Mouse (Mus musculus): ENCODE data around the gene Olfr485. TPM values are rescaled to one million over a fixed set of nuclear protein-coding genes. Genes with fewer than 3 reads are reported as not detected.
"Not testable (repeated sequence)": the region's sequence is repeated elsewhere in the genome, so short reads cannot be mapped to it uniquely, and the experiment has no call there.

Gene Olfr485
- not detected for total RNA-seq (2021)

DNA sequence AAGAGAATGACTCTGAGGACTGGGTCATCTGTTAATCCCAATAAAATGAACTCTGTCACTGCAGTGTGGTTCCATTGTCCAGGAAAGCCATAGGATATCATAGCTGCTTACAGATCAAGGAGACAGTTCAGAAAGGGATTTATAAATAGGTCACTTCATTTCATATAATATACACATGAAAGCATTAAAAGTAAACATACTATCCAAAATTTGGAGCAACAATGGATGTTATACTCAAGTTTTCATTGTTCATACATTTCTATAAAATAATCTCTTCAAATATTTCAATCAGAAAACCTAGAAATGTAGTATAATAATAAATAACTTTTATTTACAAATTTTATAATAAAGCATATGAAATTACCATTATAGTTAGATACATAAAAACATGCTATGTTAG lies at the start of gene Olfr485:
Olfr485 (minus strand) TSS at position 101 of the 400 bp plus-strand sequence.
- no peak for DNase-seq
- intact Hi-C loops (cut with DNase I), result no loop called here

- no peak for DNase-seq
- intact Hi-C loops (cut with DNase I), result no loop called here
Measured at GRCm38 (mm10) chr7:108196938-108197337, 37.3 kb upstream of the Olfr485 start.

DNA sequence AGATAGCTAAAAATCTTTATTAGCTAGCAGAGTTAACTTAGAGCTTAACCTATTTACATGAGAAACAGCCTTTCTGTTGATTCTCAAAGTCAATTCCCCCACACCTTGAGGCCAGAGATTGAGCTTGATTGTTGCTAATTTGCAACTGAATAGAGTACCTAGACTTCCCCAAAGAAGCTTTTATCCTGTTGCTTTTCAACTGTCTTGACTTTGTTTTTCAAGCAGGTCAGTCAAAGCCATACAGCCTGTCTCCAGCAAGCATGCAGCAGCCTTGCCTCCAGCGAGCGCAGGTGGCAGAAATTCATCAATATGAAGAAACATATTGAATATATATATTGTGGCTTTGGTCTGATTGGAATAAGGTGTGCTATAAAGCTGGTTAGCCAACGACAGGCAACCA lies 36.7 kb upstream of the Olfr485 start:
- intact Hi-C loops (cut with DNase I), result not testable (repeated sequence)

GRCm38 (mm10) chr7:108192714-108193113 lies 33.0 kb upstream of the Olfr485 start:
- DNase-seq; intact Hi-C loops (cut with DNase I): not testable (repeated sequence)

More for the DNA sequence above, 36.7 kb upstream of the Olfr485 start:
- not testable (repeated sequence) for DNase-seq

DNA sequence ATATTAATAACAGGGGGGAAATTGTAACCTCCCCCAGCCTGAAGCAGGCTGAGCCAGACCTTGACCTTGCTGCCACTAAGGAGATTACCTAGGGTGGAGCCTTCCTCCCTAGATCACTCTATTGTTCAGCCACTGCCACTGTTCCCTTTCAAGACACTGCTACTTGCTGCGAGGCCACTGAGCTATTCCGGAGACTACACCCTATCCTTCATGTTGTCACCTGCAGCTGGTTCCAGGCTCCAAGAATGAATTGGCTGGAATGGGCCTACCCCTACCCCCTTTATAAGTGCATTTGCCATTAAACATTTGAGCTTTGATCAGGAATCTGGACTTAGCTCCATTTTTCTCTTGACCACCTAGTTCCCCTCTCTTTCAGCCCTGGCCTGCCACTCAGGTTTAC lies 31.5 kb upstream of the Olfr485 start:
- DNase-seq; intact Hi-C loops (cut with DNase I): not testable (repeated sequence)

GRCm38 (mm10) chr7:108185237-108185636 lies 25.6 kb upstream of the Olfr485 start:
- DNase-seq; intact Hi-C loops (cut with DNase I): not testable (repeated sequence)

DNA sequence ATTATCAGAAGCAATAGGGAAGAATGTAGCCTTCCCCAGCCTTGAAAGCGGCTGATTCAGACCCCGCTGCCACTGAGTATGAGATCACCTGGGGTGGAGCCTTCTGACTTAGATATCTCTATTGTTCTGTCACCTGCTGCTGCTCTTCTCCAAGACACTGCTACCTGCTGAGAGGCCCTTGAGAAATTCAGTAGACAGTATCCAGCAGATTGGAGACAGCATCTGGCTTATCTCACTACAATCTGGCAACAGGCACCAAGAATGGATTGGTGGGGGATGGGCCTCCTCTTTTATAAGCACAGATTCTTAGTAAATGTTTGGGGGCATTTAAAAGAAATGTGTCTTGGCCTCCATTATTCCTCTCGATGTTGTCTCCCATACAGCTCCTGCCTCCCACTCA lies 24.7 kb upstream of the Olfr485 start:
- DNase-seq; intact Hi-C loops (cut with DNase I): not testable (repeated sequence)

- DNase-seq; intact Hi-C loops (cut with DNase I): not testable (repeated sequence)
Measured at GRCm38 (mm10) chr7:108172642-108173041, 13.0 kb upstream of the Olfr485 start, which contains the start of gene Olfr486. Olfr486 (minus strand) TSS chr7:108172742.

GRCm38 (mm10) chr7:108127349-108127748 lies 32.3 kb downstream of the Olfr485 start, which contains the start of gene Olfr484:
Olfr484 (minus strand) TSS chr7:108127449.
- intact Hi-C loops (cut with DNase I), result no loop called here
- DNase-seq, result no peak

DNA sequence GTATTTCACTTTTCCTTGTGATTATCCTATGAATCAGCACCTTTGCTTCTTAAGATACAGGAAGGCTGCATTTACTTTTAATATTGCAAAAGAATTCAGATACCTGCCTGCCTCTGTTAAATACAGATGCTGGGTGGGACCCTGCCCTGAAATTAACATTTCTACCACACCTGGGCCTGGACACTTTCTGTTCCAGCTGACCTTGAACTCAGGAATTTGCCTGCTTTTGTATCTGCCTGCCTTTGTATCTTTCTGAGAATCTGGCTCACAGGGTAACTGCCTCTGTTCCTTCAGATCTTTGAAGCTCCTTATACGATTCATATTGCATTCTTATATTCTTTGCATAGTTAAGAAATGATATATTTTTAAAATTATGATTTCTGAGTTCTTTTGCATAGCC lies 38.3 kb downstream of the Olfr485 start:
- intact Hi-C loops (cut with DNase I), result no loop called here
- no peak for DNase-seq

DNA sequence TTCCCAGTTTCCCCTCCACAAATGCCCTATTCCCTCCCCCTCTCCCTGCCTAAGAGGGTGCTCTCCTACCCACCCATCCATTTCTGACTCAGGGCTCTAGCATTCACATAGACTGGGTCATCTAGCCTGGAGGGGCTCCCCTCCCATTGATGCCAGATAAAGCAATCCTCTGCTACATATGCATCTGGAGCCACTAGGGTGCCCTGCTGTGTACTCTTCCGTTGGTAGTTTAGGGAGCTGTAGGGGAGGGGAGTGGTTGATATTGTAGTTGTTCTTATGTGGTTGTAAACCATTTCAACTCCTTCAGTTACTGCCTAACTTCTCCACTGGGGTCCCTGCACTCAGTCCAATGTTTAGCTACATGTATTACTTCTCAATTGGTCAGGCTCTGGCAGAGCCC lies 39.0 kb downstream of the Olfr485 start:
- intact Hi-C loops (cut with DNase I), result no loop called here
- DNase-seq, result no peak

Other genes with a start within 250 kb of the Olfr485 start
- not detected for gene Olfr473, start 229.4 kb downstream of the Olfr485 start, total RNA-seq (2021)
- gene Olfr474, start 205.2 kb downstream of the Olfr485 start, total RNA-seq (2021), result not detected
- not detected for gene Olfr476, start 195.1 kb downstream of the Olfr485 start, total RNA-seq (2021)
- not detected for gene Olfr477, start 173.2 kb downstream of the Olfr485 start, total RNA-seq (2021)
- gene Olfr478, start 125.9 kb downstream of the Olfr485 start, total RNA-seq (2021), result not detected
- not detected for gene Olfr479, start 109.2 kb downstream of the Olfr485 start, total RNA-seq (2021)
- gene Olfr480, start 92.5 kb downstream of the Olfr485 start, total RNA-seq (2021), result not detected
- not detected for gene Olfr481, start 80.0 kb downstream of the Olfr485 start, total RNA-seq (2021)
- 1 to 10 TPM; 1.7 to 1.9 TPM for gene Olfr482, start 62.3 kb downstream of the Olfr485 start, total RNA-seq (2021)
- not detected for gene Olfr483, start 59.0 kb downstream of the Olfr485 start, total RNA-seq (2021)
- gene Olfr484, start 32.4 kb downstream of the Olfr485 start, total RNA-seq (2021), result not detected
- not detected for gene Olfr486, start 12.9 kb upstream of the Olfr485 start, total RNA-seq (2021)
- gene Olfr487, start 54.8 kb upstream of the Olfr485 start, total RNA-seq (2021), result not detected
- gene Olfr488, start 98.5 kb upstream of the Olfr485 start, total RNA-seq (2021), result not detected
- not detected for gene Olfr490, start 129.1 kb upstream of the Olfr485 start, total RNA-seq (2021)
- not detected for gene Olfr491, start 153.6 kb upstream of the Olfr485 start, total RNA-seq (2021)
- not detected for gene Olfr492, start 163.8 kb upstream of the Olfr485 start, total RNA-seq (2021)
- gene Olfr493, start 187.1 kb upstream of the Olfr485 start, total RNA-seq (2021), result not detected
- not detected for gene Olfr494, start 205.5 kb upstream of the Olfr485 start, total RNA-seq (2021)
- not detected for gene Olfr495, start 233.3 kb upstream of the Olfr485 start, total RNA-seq (2021)